Mouse (Mus musculus) ZHBTc4 (cell line): ENCODE data around the gene Glra2.
"Not testable (repeated sequence)": the region's sequence is repeated elsewhere in the genome, so short reads cannot be mapped to it uniquely, and the experiment has no call there.

Experiments
- DNase-seq: peaks from one replicate; pipeline ENCODE4 v3.0.0-alpha.2; 2011; ENCODE audit warnings: low read depth, low spot score

The Glra2 gene

DNA sequence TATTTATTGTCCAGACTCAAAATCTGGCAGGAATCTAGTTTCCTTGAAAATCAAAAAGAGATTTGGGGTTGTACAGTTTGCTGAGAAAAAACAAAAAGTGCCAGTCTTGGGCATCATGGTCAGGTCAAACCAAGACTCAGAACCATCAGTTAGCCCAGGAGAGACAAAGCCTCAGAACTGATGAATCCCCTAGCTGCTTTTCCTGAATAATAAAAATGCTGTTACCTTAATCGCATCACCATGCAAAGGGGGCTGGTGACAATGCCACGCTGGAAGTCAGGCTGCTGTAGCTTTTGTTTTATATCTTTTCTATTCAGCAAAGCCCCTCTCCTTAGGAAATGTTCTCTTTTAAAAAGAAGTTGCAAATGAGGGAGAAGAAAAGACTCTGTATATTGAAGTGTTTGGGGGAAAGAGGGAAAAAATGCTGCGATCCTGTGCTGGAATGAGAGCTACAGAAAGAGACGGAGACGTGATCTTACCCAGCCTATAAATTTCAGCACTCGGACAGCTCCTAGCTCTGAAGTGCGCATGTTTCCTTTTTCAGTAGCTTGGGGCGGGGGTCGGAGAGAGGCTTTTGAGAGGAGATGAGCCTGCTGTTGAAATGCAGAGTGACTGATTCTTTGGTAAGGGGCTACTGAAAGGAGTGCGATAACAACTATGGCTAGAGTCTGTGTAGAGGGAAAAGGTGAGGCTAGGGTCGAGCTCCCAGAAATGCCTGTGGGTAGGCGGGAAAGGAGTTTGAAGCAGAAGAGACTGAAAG lies at the start of gene Glra2:
Glra2 (minus strand) TSS at position 455 of the 760 bp plus-strand sequence.
- peak; percentile 70 for DNase-seq

DNA sequence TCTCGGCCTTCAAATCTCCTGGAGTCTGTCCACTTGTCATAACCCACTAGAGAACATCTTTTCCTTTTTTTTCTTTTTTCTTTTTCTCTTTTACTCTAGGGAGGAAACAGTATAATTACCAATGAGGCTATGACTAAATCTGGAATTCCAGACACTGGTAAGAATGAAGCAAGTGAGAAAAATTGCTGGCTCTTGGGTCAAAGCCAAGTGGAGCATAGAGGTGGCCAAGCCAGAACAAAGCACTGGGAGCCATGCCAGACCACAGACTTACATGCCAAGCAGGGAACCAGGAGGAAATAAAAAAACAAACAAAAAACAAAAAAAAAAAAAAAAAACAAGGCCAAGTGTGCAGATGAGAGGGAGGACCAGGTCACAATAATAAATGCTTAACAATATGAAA lies 35.6 kb upstream of the Glra2 start:
- no peak for DNase-seq

DNA sequence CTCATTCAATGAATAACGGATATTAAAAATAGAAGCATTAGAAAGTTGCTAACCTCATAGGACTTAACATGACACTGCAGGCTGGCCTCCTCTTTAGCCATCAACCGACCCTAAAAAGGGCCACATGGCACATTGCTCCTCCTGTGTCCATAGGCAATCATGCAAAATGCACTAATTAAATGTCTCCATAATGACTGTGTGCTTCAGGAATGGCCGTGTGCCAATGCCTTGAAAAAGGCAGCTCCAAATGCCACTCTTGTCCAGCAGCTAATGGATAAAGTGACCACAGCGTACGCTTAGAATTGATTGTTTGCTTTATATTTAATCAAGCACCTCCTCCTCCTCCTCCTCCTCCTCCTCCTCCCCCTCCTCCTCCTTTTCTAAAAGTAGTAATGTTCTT lies 17.4 kb upstream of the Glra2 start:
- DNase-seq: no peak

DNA sequence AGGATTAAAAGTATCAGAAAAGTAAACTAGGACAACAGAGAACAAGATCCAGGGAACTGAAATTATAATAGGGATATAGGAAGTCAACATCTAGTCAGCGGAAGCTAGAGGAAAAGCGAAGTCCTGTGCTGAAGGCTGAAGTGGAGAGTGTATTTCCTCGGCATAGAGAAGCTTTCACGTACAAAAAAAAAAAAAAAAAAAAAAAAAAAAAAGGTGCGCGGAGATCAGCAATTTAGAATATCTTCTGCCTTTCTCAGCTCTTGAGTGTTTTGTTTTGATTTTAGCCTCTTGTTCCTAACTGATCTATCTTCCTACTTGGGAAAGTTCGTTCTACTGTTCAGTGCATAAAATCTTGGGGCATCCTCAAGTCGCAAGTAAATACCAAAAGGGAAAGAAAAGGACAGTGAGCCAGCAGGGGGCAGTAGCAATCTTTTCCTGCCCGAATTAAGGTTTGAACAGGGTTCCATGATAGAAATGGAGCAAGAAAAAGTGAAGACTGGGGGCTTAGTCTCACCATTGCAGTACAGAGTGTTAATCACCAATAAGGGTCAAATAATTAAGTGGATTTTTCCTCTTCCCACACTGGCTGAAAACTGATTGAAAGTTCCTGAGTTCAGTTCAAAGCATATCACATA lies 623 bp upstream of the Glra2 start:
- peak; percentile 55 for DNase-seq

DNA sequence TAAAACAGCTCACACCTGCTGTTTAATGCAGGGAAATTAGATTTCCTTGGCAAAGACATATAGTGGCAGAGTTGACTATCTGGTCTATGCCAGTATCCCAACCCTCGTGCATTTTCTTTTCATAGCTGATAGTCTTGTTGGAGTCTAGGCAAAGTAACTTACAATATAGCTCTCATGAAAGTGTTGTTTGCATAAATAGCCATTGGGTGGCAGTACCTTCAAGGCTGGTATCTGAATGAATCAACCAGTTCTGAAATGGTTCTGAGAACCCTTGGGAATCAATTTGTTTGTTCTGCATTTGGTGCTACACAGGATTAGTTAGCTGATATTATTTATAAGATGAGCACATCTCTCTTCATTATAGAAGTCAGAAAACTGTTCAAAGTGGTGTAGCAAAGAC lies 133.6 kb downstream of the Glra2 start:
- DNase-seq: no peak

DNA sequence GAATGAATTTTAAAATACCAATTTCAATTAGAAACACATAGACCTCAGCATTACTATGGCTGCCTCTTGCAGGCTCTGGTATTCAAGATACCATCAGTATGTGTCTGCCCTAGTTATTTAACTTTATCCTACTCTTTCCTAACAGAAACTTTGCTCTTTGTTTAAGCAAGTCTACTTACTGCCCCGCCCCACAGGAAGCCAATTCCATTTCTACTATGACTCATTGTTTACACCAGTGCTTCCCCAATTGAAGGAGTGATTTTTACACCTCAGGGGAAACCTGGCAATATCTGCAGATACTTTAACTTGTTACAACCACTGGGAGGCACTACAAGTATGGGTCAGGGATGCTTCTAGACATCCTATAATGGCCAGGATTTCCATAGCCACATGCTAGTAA lies 136.0 kb downstream of the Glra2 start:
- peak; percentile 7 for DNase-seq

DNA sequence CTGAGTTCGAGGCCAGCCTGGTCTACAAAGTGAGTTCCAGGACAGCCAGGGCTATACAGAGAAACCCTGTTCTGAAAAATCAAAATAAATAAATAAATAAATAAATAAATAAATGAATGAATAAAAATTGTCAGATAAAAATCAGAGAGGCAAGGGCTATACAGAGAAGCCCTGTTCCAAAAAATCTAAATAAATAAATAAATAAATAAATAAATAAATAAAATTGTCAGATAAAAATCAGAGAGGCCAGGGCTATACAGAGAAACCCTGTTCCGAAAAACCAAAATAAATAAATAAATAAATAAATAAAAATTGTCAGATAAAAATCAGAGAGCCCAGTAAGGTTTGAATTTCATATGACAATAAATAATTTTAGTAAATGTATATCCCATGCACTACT lies 144.2 kb downstream of the Glra2 start:
- not testable (repeated sequence) for DNase-seq

DNA sequence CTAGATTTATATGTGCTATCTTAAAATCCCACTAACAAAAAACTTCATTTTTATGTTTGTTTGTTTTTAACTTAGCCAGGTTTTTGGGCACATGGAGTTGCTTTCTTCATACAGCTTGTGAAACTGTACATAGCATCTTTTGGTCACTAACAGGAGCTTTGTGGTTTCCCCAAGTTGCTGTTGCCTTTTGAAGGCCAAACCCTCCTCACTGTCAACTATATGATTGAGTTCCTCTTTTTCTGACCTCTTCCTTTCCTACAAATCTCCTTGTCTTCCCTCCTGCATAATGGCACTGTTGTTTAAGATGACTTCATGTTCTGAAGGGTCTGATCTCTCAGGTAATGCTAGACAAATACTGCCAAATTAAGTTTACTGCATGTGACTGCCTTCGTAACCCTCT lies 170.6 kb downstream of the Glra2 start:
- DNase-seq: no peak

DNA sequence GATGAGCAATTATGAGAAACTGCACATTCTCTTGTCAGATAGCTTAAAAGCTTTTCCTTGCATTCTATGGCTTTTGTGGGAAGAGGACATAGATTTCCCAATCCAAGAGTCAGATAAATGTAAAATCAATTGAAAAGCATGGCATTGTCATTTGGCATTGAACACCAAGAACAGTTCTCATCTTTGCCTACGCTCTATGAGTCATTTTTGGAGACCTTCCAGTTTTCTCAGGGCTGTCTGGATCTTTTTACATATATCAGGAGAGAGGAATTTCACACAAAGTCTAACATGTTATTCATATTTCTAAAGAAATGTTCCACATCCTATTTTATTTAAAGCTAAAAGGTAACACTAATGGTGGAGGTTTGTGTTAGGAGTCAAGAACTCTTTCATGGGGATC lies 223.0 kb downstream of the Glra2 start:
- no peak for DNase-seq
